Mouse (Mus musculus) liver, adult 2 months (tissue): ENCODE data around the gene Ophn1. TPM values are rescaled to one million over a fixed set of nuclear protein-coding genes. Genes with fewer than 3 reads are reported as not detected.

Source experiments
- DNase-seq: peaks from one replicate; pipeline ENCODE4 v3.0.0-alpha.2; 2011; ENCODE audit warnings: low read depth, low spot score; ENCODE audit errors: extremely low read depth
- H3K27ac ChIP-seq: fragments of 200-500 bp; replicated peaks from 2 replicates; pipeline ENCODE4 v1.5.1; 2012; ENCODE audit warnings: low read depth, mild to moderate bottlenecking, control low read depth, inconsistent platforms, low read length; ENCODE audit not compliant: insufficient read depth
- H3K27me3 ChIP-seq: fragments of 200-500 bp; 2 replicates; pipeline ENCODE4 v1.6.1; 2012; ENCODE audit warnings: mild to moderate bottlenecking, moderate library complexity, low read length, inconsistent platforms; ENCODE audit not compliant: control insufficient read depth, insufficient read depth
- H3K36me3 ChIP-seq: fragments of 200-500 bp; 2 replicates; pipeline ENCODE4 v1.6.1; 2012; ENCODE audit warnings: low read length, inconsistent platforms; ENCODE audit not compliant: control insufficient read depth, insufficient read depth
- H3K4me1 ChIP-seq: fragments of 200-500 bp; 2 replicates; pipeline ENCODE4 v1.6.1; 2011; ENCODE audit warnings: low read length; ENCODE audit not compliant: control insufficient read depth, insufficient read depth
- H3K4me3 ChIP-seq: fragments of 200-500 bp; 2 replicates; pipeline ENCODE4 v1.5.1; 2011; ENCODE audit warnings: low read depth, mild to moderate bottlenecking, control low read depth, low read length, moderate library complexity; ENCODE audit not compliant: insufficient read depth
- H3K79me2 ChIP-seq: fragments of 200-500 bp; 2 replicates; pipeline ENCODE4 v1.6.1; 2012; ENCODE audit warnings: inconsistent platforms, mild to moderate bottlenecking, low read length, moderate library complexity; ENCODE audit not compliant: control insufficient read depth, insufficient read depth
- H3K9ac ChIP-seq: fragments of 200-500 bp; 2 replicates; pipeline ENCODE4 v1.6.1; 2012; ENCODE audit warnings: low read depth, mild to moderate bottlenecking, control low read depth, inconsistent platforms, low read length
- CTCF ChIP-seq: fragments of 200-500 bp; IDR thresholded peaks from 2 replicates; pipeline ENCODE4 v1.5.1; 2011; ENCODE audit warnings: low read depth, low read length, control low read depth
- POLR2A ChIP-seq: fragments of 200-500 bp; IDR thresholded peaks from 2 replicates; pipeline ENCODE4 v1.6.1; 2011; ENCODE audit warnings: low read length, control low read depth; ENCODE audit not compliant: insufficient read depth; ENCODE audit errors: extremely low read depth
- WGBS: fragments of 180-500 bp; shearing (Covaris S2); methylation state at CpG from one replicate; pipeline ENCODE4 v1.1.7; 2018; 5-methylcytosine and 5-hydroxymethylcytosine counted together
- polyA plus RNA-seq: library from polyadenylated mRNA; depleted of rRNA; stranded (reverse); fragments of >200 nt; gene quantifications from 2 replicates; pipeline ENCODE4 v1.2.3, GENCODE M21; 2012
- total RNA-seq: library from RNA; depleted of rRNA; stranded (reverse); fragments of >200 nt; gene quantifications from 2 replicates; pipeline ENCODE4 v1.2.3, GENCODE M21; 2014

Gene Ophn1
- total and polyA plus RNA-seq, 2 experiments = 0.71 to 2.5 TPM

DNA sequence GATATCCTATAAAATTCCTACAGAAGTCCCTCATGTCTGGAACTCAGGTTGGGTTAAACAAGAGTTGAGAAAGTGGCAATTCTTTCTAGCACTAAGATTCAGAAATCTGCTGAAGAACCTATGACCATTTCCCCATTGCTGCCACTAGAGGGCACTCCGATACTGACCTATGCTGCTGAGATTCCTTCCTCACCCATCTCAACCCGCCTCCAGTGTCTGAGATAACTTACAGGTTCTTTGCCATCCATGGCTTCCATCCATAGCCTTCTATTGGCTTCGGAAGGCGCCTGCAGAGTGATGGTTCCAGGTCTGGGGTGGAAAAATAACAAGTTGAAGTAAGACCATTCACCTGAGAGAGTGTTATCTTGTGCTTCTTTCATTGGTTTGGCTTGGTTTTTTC is 189.2 kb downstream of the Ophn1 start:
- TF ChIP-seq POLR2A = no peak
- peak; percentile 43 for TF ChIP-seq CTCF
- Histone ChIP-seq H3K79me2 (no peaks in the 10 kb centered on the region), H3K9ac (no peak overlapping the region), H3K27me3 (no peaks in the 10 kb centered on the region), H3K27ac (no peak overlapping the region), H3K4me1 (no peaks in the 10 kb centered on the region), H3K4me3 (no peak overlapping the region), H3K36me3 (no peaks in the 10 kb centered on the region)
- 16% methylated on average over 4 of the region's 4 CpGs for WGBS
- DNase-seq = peak; percentile 36

DNA sequence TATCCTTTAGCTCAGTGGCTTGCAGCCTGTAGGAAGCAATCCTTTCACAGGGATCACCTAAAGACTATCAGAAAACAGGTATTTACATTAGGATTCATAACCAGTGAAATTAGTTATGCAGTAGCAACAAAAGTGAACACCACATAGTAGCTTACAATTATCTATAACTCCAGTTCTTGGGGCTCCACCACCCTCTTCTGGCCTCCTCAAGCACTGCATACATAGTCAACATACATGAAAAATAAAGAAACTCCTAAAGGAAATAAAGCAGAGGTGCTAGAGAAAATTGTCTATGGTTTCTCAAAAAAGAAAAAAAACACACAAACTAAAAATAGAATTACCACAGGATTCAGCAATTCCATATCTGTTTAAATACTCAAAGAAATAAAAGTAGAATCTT is 208.2 kb downstream of the Ophn1 start:
- TF ChIP-seq CTCF = no peak
- no peak for TF ChIP-seq POLR2A
- Histone ChIP-seq H3K27me3 (no peaks in the 10 kb centered on the region), H3K36me3 (no peaks in the 10 kb centered on the region), H3K9ac (no peak overlapping the region), H3K79me2 (no peaks in the 10 kb centered on the region), H3K27ac (no peak overlapping the region), H3K4me1 (no peaks in the 10 kb centered on the region), H3K4me3 (no peak overlapping the region)
- no peak for DNase-seq

DNA sequence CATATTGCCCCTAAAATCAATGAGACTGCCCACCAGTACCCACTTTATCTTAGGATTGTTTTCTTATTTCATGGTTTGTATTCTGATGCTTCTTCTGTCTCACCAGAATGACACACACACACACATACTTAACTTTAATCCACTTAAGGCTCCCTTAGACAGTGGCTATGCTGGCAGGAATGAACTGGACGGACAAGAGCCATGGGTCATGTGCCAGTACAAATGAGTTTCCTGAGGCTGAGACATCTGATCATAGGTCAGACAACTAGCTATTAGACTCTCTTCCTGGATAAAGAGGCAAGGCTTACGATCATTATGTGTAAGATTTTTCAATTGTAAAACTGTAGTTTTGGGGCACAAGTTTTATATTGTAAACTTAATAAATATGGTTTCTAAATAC is 209.5 kb downstream of the Ophn1 start:
- Histone ChIP-seq H3K27ac (no peak overlapping the region), H3K9ac (no peak overlapping the region), H3K79me2 (no peaks in the 10 kb centered on the region), H3K36me3 (no peaks in the 10 kb centered on the region), H3K4me1 (no peaks in the 10 kb centered on the region), H3K4me3 (no peak overlapping the region), H3K27me3 (no peaks in the 10 kb centered on the region)
- peak; percentile 2 for DNase-seq
- 46% methylated on average over 2 of the region's 2 CpGs for WGBS
- TF ChIP-seq POLR2A = no peak
- TF ChIP-seq CTCF = no peak

DNA sequence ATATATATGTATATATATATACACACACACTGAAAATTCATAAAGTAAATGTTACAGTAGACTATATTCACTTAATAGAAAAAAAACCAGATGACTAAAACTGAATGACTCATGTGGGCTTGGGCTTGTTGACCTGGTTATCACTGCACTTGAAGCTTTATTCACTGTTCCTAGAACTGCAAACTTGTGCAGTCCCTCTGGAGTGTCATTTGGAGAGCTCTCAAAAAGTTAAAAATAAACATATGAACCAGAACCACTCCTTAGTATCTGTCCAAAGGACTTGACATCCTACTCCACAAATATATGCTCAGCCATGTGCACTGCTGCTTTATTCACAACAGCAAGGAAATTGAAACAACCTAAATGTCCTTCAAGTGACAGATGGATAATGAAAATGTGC is 219.8 kb downstream of the Ophn1 start:
- Histone ChIP-seq H3K27me3 (no peaks in the 10 kb centered on the region), H3K9ac (no peak overlapping the region), H3K36me3 (no peaks in the 10 kb centered on the region), H3K27ac (no peak overlapping the region), H3K4me1 (no peaks in the 10 kb centered on the region), H3K4me3 (no peak overlapping the region), H3K79me2 (no peaks in the 10 kb centered on the region)
- no peak for DNase-seq
- TF ChIP-seq POLR2A (no peak), CTCF (no peak)

DNA sequence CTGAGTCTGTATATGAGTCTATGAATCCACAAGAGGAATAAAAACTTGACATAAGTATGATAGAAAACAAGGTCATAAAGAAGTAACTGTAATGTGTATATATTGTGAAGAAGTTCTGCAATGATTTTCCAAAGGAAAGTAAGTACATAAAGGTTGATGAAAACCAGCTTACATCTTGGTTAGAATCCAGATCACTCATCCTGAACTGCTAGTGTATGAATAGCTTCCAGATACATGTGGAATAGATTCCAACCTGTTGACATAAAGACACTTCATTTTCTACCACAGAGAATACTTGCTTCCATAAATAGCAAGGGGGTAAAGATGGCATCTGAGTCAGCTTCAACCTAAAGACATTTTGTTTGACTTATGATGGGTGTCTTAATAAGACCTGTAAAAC is 239.4 kb downstream of the Ophn1 start:
- DNase-seq = no peak

GRCm38 (mm10) chrX:98628666-98629404 is 262.0 kb downstream of the Ophn1 start:
- WGBS = 97% methylated on average over 3 of the region's 3 CpGs
- Histone ChIP-seq H3K4me1 (no peaks in the 10 kb centered on the region), H3K36me3 (no peaks in the 10 kb centered on the region), H3K79me2 (no peaks in the 10 kb centered on the region), H3K27ac (no peak overlapping the region), H3K9ac (no peak overlapping the region), H3K4me3 (no peak overlapping the region), H3K27me3 (no peaks in the 10 kb centered on the region)
- TF ChIP-seq CTCF (no peak), POLR2A (no peak)
- no peak for DNase-seq

More for the DNA sequence above, 239.4 kb downstream of the Ophn1 start:
- TF ChIP-seq POLR2A (no peak), CTCF (no peak)
- no peak overlapping the region for H3K9ac ChIP-seq
- no peaks in the 10 kb centered on the region for H3K4me1 ChIP-seq
- H3K36me3 ChIP-seq = no peaks in the 10 kb centered on the region
- no peak overlapping the region for H3K27ac ChIP-seq
- no peak overlapping the region for H3K4me3 ChIP-seq
- H3K79me2 ChIP-seq = no peaks in the 10 kb centered on the region
- no peaks in the 10 kb centered on the region for H3K27me3 ChIP-seq
